Mouse (Mus musculus) cerebellum, adult 11 months (tissue): Measurements from ENCODE around the gene Lhfp.
A peak's percentile ranks its signal among the peaks of the same experiment; 100 is the strongest.

Source experiments
- DNase-seq: peaks from one replicate; pipeline ENCODE4 v3.0.0; 2022

Gene Lhfp

DNA sequence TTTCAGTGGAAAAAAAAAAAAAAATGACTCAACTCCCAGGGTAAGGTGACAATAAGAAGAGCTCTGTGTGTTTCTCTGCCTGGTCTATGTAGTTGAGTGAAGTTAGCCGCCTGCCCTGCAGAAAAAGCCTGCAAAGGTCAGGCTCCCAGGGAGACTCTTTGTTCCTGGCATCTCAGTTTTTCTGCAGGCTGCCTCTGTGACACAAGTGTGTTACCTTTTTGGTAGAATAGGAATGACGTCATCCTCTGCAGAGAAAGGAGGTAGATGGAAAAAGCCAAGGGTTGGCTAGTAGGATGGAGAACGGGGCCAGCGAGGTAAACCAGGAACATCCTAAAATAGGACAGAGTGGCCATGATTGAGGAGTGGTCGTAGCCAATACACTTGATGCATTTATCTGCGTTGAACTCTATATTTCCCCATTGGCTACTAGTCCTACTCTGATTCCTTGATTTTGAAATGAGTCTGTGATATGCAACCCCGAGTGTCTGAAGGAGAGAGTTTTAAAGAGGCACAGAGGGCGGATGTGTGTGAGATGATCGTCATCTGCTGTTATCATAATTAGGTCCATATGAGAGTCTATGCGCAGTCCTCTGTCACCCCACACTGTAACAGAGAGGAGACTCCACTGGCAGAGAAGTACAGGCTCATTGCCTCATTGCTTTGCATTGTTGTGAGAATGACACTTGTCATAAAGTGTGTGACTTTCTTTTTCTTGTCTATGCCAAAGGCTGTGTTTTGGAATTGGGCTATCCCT lies 132.2 kb downstream of the Lhfp start:
- DNase-seq = no peak

DNA sequence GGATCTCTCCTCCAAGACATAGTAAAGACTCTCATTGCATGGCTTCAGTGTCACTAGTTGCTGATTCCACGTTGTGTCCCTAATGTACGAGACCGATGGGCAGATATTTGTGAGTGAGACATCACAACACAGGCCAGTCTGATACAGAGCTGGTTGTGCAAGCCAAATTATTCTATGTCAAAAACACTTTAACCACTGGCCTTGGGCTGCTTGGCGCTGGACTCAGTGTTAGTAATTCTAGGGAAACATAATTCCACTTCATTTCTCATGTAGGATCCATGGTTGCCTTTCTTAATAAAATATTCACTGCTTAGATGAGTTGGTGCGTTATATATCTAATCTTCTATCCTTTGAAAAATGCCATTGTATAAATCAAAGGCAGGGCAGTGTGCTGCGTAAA lies 138.6 kb downstream of the Lhfp start:
- DNase-seq = no peak

DNA sequence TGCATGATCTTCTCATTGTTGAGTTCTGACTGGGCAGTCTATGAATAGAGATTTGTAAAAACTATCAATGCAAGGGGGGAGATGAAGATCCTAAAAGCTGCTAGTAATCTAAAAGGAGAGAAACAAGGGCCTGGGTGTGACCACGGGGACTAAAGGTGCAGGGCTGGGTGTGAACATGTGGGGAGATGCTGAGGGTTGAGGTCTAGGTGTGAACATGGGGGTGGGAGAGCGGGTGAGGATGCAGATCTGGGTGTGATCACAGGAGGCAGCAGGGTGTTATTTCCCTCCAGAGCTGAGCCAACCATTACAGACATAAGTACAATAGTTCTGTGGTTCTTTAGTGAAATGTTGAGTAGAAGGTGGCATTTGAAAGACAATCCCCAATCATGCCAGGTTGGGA lies 144.1 kb downstream of the Lhfp start:
- DNase-seq = no peak

DNA sequence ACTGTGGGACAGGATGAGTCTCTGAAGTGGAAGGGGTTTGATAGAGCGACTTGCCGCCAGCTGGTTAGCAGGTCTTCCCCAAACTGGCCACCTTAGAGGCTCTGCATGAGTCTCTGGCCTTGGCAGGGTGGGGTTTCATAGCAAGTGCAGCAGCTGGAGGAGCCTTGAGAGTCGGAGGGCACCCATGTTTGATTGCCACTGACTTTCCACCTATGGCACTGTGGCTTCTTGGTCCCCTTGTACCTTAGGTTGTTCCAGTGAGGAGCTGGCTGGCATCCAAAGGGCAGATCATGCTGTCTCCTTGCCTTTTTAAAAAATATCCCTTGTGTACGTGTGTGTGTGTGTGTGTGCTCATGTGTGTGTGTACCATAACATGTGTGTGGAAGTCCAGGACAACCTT lies 152.1 kb downstream of the Lhfp start:
- DNase-seq = no peak

DNA sequence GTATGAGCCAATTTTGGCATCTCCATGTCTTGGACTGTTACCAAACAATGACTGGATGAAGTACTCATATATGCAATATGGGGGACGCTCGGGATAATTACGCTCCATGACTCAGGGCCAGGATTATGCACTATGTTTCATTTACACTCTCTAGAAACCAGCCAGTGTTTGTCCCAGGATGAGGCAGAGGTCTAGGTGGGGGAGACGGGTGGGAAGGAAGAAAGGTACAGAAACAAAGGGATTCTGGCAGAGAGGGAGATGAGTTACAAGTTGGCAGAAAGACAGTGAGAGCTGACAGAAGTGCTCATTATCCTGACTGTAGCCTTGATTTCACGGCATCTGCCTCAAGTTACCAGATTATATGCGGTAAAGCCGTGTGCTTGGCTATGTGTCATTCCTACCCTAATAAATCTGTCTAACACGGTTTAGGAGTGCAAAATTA lies 154.4 kb downstream of the Lhfp start:
- no peak for DNase-seq

DNA sequence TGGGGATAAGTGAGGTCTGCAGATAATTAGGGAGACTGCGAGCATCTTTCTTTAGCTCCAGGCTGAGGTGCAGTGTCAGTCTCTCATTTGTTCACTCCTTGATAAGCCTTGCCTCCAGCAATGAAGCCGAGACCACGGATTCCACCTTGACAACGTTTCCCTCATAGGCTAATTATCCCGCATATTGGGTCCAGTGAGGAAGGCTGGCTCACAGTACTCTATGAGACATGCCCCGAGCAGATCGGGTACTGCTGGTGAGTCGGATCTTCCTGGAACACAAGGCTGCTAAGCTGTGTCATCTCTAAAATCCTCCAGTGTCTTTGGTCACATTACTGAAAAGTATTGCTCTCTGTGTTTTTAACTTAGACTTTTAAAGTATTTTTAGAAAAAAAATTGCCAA lies 158.8 kb downstream of the Lhfp start:
- DNase-seq = no peak

DNA sequence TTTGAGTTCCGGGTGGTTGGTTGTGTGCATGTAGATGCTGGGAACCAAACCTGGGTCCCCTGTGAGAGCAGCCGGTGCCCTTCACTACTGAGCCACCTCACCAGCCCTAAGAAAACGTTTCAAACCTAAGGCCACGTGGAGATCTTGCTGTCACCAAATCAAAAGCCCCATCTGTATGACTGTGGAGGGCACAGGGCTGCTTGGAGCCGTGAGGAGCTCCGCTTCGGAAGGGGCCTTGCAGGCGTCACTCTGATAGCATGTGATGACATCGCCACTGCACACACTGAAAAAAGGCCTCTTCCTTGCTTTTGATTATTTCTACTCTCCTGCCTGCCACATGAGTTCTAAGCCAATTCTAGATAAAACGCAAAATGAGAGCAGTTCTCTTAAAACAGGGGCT lies 159.5 kb downstream of the Lhfp start:
- DNase-seq = no peak

DNA sequence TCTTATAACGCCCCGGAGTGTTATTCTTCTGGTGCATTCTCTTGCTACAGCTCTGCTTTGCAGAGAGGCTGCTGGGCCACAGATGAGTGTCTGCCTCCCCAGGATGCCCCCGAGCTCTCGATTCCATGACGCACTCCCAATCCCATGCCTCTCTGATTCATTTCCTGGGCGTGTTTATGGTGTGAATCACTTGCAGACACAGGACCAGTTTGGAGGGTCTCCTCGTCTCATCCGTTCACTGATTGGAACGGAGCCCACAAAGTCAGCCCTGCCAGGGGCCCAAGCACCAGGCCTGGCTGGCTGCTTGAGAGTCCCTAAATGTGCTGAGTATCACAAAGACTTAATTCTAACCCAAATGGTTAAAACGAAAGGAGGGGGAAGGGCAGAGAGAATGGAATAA lies 160.3 kb downstream of the Lhfp start:
- no peak for DNase-seq

DNA sequence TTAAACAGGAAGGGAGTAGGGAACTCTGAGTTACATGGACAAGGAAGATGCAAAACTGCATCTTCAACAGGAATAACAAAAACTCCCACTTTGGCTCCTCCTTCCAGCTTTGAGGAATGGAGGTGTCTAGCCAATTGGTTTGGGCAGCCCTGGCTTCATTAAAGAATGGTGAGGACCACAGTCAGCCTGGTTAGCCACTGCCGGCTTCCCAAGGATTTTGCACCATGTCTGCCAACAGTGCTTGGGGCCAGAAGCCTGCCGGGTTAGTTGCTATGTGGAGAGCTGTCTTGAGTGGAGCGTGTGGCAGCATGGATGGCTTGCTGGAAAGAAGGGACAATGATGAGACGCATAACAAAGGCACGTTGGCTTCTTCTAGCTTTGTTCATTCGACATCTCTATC lies 160.9 kb downstream of the Lhfp start:
- peak; percentile 74 for DNase-seq

DNA sequence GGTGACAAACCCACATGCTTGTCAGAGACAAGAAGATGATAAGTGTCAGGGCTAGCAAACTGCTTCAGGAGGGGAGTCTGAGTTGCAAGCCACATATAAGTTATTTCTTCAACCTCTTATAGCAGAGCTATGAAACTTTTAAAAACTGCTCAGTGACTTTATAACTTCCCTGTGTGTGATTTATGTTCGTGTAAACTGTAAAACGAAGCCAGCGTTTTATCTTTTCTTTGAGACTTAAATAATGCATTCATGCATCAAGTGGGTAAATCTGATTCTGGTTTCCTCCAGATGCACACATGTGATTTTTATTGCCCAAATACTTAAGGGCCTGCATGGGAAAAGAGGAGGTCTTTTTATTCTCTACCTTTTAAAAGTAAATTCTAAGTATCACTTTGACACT lies 161.4 kb downstream of the Lhfp start:
- no peak for DNase-seq

DNA sequence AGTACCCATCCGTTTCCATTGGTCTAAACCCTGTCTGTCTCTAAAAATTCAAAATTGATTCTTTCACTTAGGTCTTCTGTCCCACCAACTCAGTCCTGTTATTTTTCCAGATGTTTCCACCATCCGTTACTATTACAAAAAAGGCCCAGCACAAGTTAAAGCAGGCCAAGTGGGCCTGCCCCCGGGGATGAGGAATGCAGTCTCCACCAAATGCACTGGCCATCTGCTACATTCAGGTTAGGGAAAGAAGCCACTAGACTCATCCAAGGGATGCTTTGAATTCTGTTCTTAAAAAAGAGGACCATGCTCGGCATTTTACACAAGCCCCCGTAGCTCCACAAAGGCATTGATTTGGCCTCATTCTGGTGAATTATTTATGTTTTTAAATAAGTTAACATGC lies 162.3 kb downstream of the Lhfp start:
- peak; percentile 51 for DNase-seq

DNA sequence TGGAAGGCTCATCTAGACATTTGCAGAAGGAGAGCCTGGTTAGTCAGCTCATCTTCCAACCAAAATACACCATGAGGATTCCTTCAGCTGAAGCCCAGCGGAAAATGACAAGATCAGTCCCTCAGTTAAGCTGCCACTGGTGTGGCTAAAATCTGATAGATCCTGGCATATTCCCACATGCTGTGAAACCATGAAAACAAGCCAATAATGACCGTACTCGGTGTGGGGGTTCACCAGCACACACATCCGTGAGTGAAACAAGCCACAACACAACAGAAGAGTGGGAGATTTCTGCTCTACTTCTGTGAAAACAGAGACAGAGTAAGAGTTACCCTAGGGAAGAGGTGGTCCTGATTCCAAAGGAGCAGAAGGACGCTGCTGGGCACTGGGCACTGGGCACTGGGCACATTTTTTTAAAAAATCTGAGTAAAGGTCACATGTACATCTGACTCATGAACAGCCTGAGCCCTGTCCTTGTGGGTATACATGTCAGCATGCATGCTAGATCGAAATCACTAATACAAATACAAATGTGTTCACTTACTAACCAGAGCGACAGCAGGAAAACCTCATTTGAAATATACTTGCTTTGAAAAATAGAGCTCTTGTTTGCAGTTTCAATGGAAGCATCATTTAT lies 163.1 kb downstream of the Lhfp start:
- DNase-seq = no peak

DNA sequence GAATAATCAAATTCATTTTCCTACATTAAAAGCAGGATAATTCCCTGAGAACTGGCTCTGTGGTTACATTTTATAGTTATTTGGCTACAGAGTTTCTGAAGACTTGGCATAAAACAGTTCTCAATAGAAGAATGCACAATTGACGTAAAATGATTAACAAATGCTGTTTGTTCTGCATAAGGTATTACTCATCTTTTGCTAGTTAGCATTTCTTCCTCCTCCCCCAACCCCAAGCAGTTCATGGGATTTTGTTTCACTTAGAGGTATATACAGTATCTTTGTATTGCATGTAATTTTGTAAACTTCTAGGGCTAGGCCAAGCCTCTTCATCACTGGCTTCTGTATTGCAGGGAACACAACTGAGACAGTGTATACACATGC lies 163.6 kb downstream of the Lhfp start:
- no peak for DNase-seq

DNA sequence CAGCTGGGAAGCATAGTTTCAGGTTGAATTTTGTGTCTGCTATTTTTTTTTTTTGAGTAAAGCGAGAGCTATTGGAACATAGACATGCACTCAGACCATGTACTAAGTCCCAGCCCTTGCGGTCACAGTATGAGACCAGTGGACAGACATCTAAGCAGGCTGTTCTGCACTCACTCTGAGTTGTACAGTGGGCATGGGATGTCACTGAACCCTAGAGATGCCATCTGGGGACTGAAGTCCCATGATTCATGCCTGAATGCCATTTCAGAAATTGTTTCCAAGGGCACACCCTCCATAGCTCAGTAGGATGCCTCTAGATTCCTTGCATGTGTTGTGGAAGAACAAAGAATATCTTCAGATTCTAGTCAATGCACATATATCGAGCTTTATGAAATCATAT lies 164.4 kb downstream of the Lhfp start:
- DNase-seq = no peak

DNA sequence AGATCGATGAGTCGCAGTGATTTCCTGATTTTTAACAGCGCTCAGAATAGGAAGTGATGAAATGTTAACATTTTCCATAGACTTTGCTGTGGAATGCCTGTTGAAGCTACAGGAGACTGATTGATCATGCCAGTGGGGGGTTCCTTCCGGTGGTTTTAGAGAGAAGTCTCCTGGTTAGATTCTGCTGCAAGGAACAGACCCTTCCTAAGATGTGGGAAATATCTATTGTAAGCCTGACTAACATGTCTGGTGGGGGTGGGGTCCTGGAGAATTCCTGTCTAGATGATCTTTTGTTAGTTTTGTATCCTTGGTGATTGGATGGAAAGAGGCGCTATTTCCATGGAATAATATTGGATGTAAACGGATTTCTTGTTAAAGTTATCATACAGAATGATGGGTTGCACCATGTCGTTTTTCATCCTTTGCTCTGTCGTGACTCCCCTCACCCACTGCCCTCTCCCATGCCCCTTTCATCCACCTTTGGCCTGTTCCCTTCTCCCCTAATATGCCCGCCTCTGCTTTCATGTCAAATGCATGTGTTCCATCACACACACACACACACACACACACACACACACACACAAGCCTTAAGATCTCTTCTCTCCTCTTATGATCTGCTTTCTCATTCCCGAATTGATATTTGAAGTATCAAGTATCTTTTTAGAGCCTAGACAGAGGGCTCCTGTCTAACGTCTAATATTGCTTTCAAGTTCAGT lies 165.3 kb downstream of the Lhfp start:
- no peak for DNase-seq

DNA sequence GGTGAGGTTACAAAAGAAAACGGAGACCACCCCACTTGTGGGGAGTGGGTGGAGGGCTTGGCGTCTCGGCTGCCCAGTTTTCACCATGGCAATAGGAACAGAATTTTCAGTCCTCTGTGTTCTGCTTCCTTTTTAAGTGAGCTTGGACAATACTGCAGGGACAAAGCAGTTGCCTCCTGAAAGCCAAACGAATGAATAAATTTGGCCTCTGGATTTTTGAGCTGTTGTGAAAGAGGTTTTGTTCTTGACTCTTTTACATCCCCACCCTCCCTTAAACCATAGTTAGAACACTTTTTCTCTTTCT lies 165.8 kb downstream of the Lhfp start:
- DNase-seq = no peak

DNA sequence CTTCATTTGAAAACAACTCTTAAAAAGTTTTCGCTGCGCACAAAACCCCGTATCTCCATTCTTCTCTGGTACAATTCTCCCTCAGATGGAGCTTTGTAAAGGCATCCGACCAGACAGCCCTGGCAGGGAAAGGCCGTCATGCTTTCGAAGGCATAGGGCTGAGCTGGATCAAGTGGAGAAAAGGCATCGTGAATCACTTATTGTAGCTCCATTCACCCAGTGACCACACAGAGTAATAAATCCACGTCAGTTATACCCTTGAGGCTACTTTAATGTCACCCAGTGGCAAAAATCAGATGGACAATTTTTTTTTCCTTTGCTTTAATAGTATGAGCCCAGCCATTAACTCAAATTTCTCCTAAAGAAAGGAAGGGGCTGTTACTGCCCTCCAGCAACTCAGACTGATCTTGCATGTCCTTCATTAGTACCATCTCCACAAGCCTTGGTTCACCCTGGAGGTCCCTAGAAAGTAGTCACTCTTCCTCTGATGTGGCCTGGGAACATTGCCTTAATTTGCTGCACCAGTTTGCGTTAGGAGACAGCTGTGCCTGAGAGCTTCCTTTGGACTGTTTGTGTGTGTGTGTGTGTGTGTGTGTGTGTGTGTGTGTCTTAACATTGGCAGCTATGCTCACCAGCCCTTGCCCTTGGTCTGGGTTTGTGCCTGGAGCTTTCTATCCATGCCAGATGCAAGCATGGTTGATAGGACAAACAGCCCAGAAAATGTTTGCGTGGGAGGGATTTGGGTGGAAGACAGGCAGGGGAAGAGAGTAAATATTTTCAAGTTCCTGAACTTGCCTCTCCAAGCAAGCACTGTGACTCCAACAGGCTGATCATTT lies 169.6 kb downstream of the Lhfp start:
- no peak for DNase-seq

DNA sequence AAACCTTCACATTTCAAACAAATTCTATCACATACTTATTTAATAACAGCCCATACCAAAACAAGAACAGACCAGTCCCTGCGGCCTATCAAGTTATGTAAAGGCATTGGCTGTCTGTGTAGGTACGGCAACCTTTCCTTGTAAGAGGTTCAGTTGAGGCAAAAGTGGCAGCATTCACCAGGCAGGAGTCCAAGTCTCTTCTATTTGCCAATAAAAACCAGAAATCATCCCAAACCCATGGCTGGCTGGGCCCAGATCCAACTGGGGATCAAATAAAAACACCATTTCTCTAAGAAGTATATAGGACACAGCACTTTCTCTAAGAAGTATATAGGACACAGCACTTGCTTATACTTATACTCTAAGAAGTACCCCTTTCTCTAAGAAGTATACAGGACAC lies 171.3 kb downstream of the Lhfp start:
- DNase-seq = peak; percentile 40

DNA sequence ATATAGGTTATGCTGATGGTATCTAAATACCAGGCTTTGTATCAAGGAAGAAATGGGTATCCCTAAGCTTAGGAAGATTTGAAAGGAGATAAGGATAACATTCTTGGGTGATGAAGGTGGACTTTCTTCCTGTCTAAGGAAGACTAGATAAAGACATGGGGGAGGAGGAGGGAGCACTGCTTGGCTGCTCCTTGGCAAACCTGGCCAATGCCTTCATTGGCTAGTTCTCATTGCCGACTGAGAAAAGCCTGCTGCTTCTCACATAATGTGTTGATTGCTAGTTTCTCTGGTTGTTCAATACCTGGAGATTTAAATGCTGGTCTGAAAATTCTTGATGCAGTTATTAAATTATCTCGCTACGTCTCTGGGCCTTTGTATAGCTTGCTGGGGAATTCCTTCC lies 172.0 kb downstream of the Lhfp start:
- DNase-seq = no peak

DNA sequence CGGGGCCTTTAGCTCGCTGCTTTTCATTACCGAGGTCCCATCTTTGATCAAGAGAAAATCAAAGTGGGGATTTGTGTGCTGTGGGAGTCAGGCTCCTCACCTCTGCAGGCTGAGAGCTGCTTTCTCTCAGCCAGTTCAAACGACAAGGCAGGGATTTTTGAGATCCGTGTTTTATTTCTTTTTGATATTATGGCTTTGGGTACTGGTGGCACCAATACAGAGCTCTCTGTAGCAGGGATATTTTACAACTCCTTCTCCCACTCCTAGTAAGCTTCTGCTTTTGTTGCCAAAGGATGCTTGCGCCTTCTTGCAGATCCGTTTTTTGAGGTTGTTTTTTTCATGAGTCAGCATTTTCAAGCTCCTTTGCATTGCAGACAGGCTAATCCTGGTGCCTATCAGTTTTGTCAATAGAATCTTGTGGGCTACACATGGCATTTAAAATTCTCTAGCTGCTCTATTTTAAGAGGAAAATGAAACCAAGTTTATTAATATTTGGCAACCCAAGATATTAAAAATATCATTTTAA lies 172.5 kb downstream of the Lhfp start:
- no peak for DNase-seq

DNA sequence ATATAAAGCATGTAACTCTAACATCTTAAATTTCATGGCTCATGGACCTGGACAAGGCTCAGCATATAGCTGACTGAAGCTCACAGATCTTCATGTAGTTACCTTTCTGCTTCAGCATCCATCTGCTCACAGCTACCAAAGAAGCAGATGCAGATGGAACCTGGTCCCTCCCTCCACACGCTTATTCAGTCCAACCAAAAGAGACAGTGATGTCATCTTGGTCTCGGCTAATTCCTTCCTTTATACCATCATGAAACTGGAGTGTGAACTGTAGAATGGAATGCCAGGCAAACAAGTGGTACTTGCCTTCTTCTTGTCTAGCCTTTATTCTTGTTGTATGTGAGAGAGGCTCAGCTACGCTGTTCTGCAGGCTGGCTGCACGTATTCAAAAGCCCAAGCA lies 173.1 kb downstream of the Lhfp start:
- no peak for DNase-seq

DNA sequence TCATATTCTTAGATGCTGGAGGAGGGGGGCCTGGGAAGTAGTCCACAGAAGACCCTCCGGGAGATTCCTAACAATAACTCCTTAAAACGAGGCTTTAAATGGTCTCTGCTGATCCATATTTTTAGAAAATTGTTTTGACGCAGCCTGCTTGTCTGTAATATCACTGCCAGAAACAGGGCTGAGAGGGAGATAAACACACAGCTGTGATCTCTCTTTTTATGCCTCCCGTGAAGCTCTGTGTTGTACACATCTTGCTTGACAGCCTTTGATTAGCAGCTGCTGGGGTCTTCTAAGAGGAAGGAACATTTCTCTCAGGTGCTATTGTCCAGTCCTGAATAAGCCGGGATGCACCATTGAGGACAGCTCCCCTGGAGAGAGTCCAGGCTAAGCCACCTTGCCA lies 176.4 kb downstream of the Lhfp start:
- DNase-seq = no peak

DNA sequence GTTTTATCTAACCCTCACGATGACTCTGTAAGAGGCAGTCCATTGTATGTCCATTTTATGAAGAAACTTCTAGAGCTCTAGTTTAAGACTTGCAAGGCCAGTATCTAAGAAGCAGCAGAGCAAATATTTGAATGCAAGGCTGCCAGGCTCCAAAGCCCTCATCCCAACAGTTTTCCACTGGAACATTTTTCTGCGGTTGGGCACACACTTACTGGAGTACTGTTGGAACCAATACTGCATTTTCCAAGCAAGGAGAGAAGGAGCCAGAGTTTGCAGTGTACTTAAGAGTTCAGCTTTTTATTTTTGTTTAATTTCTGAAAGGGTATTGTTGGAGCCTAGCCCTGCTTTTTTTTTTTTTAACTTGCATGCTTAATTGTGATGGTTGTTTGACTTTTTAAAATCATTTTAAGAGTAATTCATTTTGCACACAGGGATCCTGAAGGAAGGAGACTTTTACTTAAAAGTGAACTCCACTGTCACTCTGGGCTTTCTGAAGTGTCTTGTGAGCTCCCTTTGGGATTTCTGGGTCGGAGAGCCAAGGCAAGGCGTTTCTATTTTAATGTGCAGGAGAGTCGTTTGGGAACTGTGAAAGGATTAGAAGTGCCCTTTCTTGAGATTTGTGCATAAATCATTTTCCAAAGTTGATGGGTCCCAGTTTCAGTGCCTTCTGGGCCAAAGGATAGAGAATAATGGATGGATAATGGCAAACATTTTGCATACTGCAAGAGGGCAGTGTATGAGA lies 180.4 kb downstream of the Lhfp start:
- DNase-seq = no peak
